Mouse (Mus musculus) erythroblast, embryonic 14.5 days (primary cell): ENCODE results near the gene Mllt11.

Experiments used
- GATA1 ChIP-seq: IDR thresholded peaks from 2 replicates; pipeline ENCODE4 v1.6.1; 2012; ENCODE audit warnings: low read length, inconsistent platforms, mixed read lengths
- TAL1 ChIP-seq: IDR thresholded peaks from 3 replicates; pipeline ENCODE4 v1.6.1; 2012; ENCODE audit warnings: low read length, inconsistent platforms, mixed read lengths

GRCm38 (mm10) chr3:95178948-95179347 is 53.0 kb downstream of the Mllt11 start:
- no peak for TF ChIP-seq GATA1
- no peak for TF ChIP-seq TAL1
